Mouse (Mus musculus) bone marrow macrophage, adult 2 months (primary cell): ENCODE data around the gene Tma7.

Experiments
- CTCF ChIP-seq: IDR thresholded peaks from 2 replicates; pipeline ENCODE4 v1.5.1; 2012; ENCODE audit warnings: low read depth, mild to moderate bottlenecking, low read length, moderate library complexity
- POLR2A ChIP-seq: IDR thresholded peaks from 2 replicates; pipeline ENCODE4 v1.6.1; 2012; ENCODE audit warnings: mild to moderate bottlenecking, low read depth, low read length, borderline replicate concordance

GRCm38 (mm10) chr9:109123266-109123665 lies 40.9 kb upstream of the Tma7 start:
- no peak for TF ChIP-seq POLR2A
- no peak for TF ChIP-seq CTCF
